In the genomic region with DNA sequence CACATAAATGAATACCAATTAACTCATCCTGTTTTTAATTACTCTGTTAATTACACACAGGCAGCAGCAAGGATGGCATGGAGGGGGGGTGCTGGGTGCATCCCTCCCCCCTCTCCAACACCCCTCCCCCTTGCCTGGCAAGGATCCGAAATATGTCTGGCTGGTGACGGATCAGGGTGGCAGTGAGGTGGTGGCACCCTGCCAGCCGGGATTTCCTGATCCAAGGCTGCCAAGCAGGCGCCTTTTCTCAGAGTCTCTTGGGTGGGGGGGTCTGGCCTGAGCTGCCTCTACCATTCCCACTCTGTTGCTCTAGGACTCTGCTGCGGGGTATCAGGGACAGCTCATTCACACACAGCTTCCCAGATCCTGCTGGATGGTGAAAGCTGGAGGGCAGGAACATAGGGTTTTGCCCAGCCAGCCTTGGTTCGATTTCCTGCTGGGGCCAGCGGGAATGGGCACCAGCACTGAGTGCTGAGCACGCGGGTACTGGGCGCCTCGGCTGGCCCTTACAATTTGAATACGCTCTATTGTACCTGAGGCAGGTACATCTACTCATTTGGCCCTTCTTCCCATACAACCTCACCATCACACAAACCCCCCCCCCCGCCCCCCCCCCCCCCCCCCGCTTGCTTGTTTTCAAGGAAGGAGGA, we compare ENCODE assay signal across 9 mouse cellular contexts. TPM values are rescaled to one million over a fixed set of nuclear protein-coding genes. Genes with fewer than 3 reads are reported as not detected.
DNase-seq lines count a peak whose midpoint lies in the region; ATAC-seq and TF ChIP-seq lines count a peak whose summit lies in the region.
"Had no signal": no experiment of that assay in that cellular context is flagged by ENCODE, and none has a peak within 500 bp of the region (broad histone marks: within the 10 kb centered on the region; RNA-seq: fewer than 3 reads in every experiment).

No protein-coding gene starts in this region.

- H3K4me2 ChIP-seq in limb, embryonic 15.5 days = peak overlapping the region; percentile 24
- H3K4me2 ChIP-seq in neural tube, embryonic 15.5 days = peak overlapping the region; percentile 38

- peak; percentile 73 for DNase-seq in gastrocnemius, adult 2 months
- no peak for DNase-seq in gastrocnemius, adult 18-20 months (ENCODE audit: low spot score)
- peak; percentile 69 for DNase-seq in Muller cell, postnatal 12 days (ENCODE audit: inconsistent ontology term)
- DNase-seq in cerebellum, postnatal 4 days (ENCODE audit: low spot score in 2 of 2) = peak; percentile 66 to 92
- peak; percentile 74 to 79 for DNase-seq in heart, postnatal 36 days
- DNase-seq in embryo, embryonic 10 days (ENCODE audit: low spot score) = no peak

- 37% methylated on average over 12 of the region's 14 CpGs for WGBS in limb, embryonic 15.5 days
- WGBS in neural tube, embryonic 15.5 days = 40% methylated on average over 12 of the region's 14 CpGs

- peak overlapping the region; percentile 82 for H3K27ac ChIP-seq in gastrocnemius, adult 2 months
- H3K27ac ChIP-seq in limb, embryonic 15.5 days = peak overlapping the region; percentile 69
- peak overlapping the region; percentile 83 for H3K27ac ChIP-seq in neural tube, embryonic 15.5 days (replicated peaks)

- H3K36me3 ChIP-seq in limb, embryonic 15.5 days = no peaks in the 10 kb centered on the region
- no peaks in the 10 kb centered on the region for H3K36me3 ChIP-seq in neural tube, embryonic 15.5 days

- peaks cover 81% of the 10 kb centered on the region for H3K4me1 ChIP-seq in limb, embryonic 15.5 days
- peaks cover 91% of the 10 kb centered on the region for H3K4me1 ChIP-seq in neural tube, embryonic 15.5 days

- ATAC-seq in limb, embryonic 15.5 days (ENCODE audit: insufficient number of reproducible peaks, low FRiP score, low TSS enrichment, low read depth) = peak; percentile 14; the same call in 1 of the 2 replicates
- ATAC-seq in neural tube, embryonic 15.5 days (ENCODE audit: low FRiP score) = peak; percentile 36

- TF ChIP-seq CTCF in gastrocnemius, adult 2 months (IDR thresholded peaks at IDR 0.05) = no peak

- intact Hi-C loops in gastrocnemius, adult 2 months (cut with DNase I) = no loop called here
- intact Hi-C loops in heart, postnatal 36 days (cut with DNase I) = no loop called here

- peak overlapping the region; percentile 53 for H3K4me3 ChIP-seq in gastrocnemius, adult 2 months
- no peak overlapping the region for H3K4me3 ChIP-seq in limb, embryonic 15.5 days
- no peak overlapping the region for H3K4me3 ChIP-seq in neural tube, embryonic 15.5 days (replicated peaks)

- H3K9ac ChIP-seq in limb, embryonic 15.5 days = no peak overlapping the region
- H3K9ac ChIP-seq in neural tube, embryonic 15.5 days (replicated peaks) = 0 out of 2 replicates have a peak overlapping the region, but pooled peaks have one; percentile 18

- H3K27me3 ChIP-seq in limb, embryonic 15.5 days = 0 out of 2 replicates have a peak, but pooled peaks cover 5% of the 10 kb centered on the region
- no peaks in the 10 kb centered on the region for H3K27me3 ChIP-seq in neural tube, embryonic 15.5 days (replicated peaks)

- H3K9me3 ChIP-seq in limb, embryonic 15.5 days = no peaks in the 10 kb centered on the region
- H3K9me3 ChIP-seq in neural tube, embryonic 15.5 days (replicated peaks) = no peaks in the 10 kb centered on the region

RNA-seq across cellular contexts. Expression of gene Cbfa2t3, which starts 33.1 kb away (rescaled TPM):
- 10 to 100 TPM; 18.8 to 23.4 TPM for total RNA-seq in gastrocnemius, adult 2 months (2021)
- total RNA-seq in gastrocnemius, adult 18-20 months (2021) = 10 to 100 TPM; 16.1 to 25.9 TPM
- total RNA-seq in heart, postnatal 36 days (2021) = 10 to 100 TPM; 19.7 to 23.0 TPM
- 4.6 and 5.1 TPM in 2 replicates for polyA plus RNA-seq in limb, embryonic 15.5 days (2015; fragmentation: Nextera tagmentation; extraction: Ambion mirVana)
- 14.4 and 16.8 TPM in 2 replicates for polyA plus RNA-seq in neural tube, embryonic 15.5 days (2015; fragmentation: Nextera tagmentation; extraction: Ambion mirVana)

RNA-seq across cellular contexts. Expression of gene Pabpn1l, which starts 43.3 kb away (rescaled TPM):
- not detected for total RNA-seq in gastrocnemius, adult 2 months (2021)
- not detected for total RNA-seq in gastrocnemius, adult 18-20 months (2021)
- not detected for total RNA-seq in heart, postnatal 36 days (2021)
- polyA plus RNA-seq in limb, embryonic 15.5 days (2015; fragmentation: Nextera tagmentation; extraction: Ambion mirVana) = not detected in 2 replicates
- 0.14 TPM in 1 of 2 replicates, not detected in the other for polyA plus RNA-seq in neural tube, embryonic 15.5 days (2015; fragmentation: Nextera tagmentation; extraction: Ambion mirVana)
- total RNA-seq: gastrocnemius, postnatal 36 days had no signal

RNA-seq across cellular contexts. Expression of gene Trappc2l, which starts 54.4 kb away (rescaled TPM):
- 10 to 100 TPM; 39.3 to 45.5 TPM for total RNA-seq in gastrocnemius, adult 2 months (2021)
- 10 to 100 TPM; 39.9 to 46.1 TPM for total RNA-seq in gastrocnemius, adult 18-20 months (2021)
- total RNA-seq in heart, postnatal 36 days (2021) = 10 to 100 TPM; 65.8 to 67.9 TPM
- 48.9 and 60.1 TPM in 2 replicates for polyA plus RNA-seq in limb, embryonic 15.5 days (2015; fragmentation: Nextera tagmentation; extraction: Ambion mirVana)
- polyA plus RNA-seq in neural tube, embryonic 15.5 days (2015; fragmentation: Nextera tagmentation; extraction: Ambion mirVana) = 103 and 113 TPM in 2 replicates

RNA-seq across cellular contexts. Expression of gene Galns, which starts 54.5 kb away (rescaled TPM):
- 1 to 10 TPM; 1.0 to 1.1 TPM for total RNA-seq in gastrocnemius, adult 2 months (2021)
- total RNA-seq in gastrocnemius, adult 18-20 months (2021) = 1 to 10 TPM; 1.0 to 1.1 TPM
- total RNA-seq in heart, postnatal 36 days (2021) = 1 to 10 TPM; 3.1 to 3.5 TPM
- polyA plus RNA-seq in limb, embryonic 15.5 days (2015; fragmentation: Nextera tagmentation; extraction: Ambion mirVana) = 12.0 and 16.6 TPM in 2 replicates
- polyA plus RNA-seq in neural tube, embryonic 15.5 days (2015; fragmentation: Nextera tagmentation; extraction: Ambion mirVana) = 6.7 and 9.5 TPM in 2 replicates

Comparison
In these comparisons a context has a peak if more than half of its experiments do, and no peak if none do; other contexts are left out.
1. DNase-seq: peak in gastrocnemius, adult 2 months (single experiment), Muller cell, postnatal 12 days (single experiment), cerebellum, postnatal 4 days (2 of 2) and heart, postnatal 36 days (2 of 2); none in gastrocnemius, adult 18-20 months (single experiment) and embryo, embryonic 10 days (single experiment).
2. Peak in every context shown above with its lines, with median percentiles within 50 percentile points of each other: H3K27ac ChIP-seq.